Mouse (Mus musculus): ENCODE measurements at regions not wholly inside any gene's neighbourhood (a gene's known extent, or its start where the extent isn't known, plus 50 kb on each side); places are given as distances from the start of the nearest gene placed in this dataset.
"Not testable (repeated sequence)": the region's sequence is repeated elsewhere in the genome, so short reads cannot be mapped to it uniquely, and the experiment has no call there.

DNA sequence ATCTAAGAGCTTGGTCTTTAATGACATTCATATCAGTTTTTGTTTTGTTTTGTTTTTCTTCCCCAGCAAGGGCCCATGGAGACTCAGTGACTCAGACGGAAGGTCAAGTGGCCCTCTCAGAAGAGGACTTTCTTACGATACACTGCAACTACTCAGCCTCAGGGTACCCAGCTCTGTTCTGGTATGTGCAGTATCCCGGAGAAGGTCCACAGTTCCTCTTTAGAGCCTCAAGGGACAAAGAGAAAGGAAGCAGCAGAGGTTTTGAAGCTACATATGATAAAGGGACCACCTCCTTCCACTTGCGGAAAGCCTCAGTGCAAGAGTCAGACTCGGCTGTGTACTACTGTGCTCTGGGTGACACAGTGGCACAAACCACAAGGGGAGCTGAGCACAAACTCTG, 512.2 kb upstream of the Olfr1507 start:
- not testable (repeated sequence) for ATAC-seq (replicated peaks; ENCODE audit: low FRiP score, low TSS enrichment, low read depth); H3K9ac ChIP-seq (ENCODE audit: low read length); H3K9me3 ChIP-seq (ENCODE audit: control insufficient read depth, low read length); H3K4me1 ChIP-seq (replicated peaks; ENCODE audit: control insufficient read depth, insufficient read depth, low read length); H3K4me2 ChIP-seq (ENCODE audit: low read length); H3K27me3 ChIP-seq (replicated peaks; ENCODE audit: control insufficient read depth, insufficient read depth, low read length); H3K36me3 ChIP-seq (ENCODE audit: control insufficient read depth, insufficient read depth, low read length); H3K27ac ChIP-seq (ENCODE audit: low read depth); H3K4me3 ChIP-seq (ENCODE audit: low read depth, low read length); DNase-seq (ENCODE audit: low spot score)
- WGBS, result no CpG with 5 or more reads among the region's 5 CpGs

DNA sequence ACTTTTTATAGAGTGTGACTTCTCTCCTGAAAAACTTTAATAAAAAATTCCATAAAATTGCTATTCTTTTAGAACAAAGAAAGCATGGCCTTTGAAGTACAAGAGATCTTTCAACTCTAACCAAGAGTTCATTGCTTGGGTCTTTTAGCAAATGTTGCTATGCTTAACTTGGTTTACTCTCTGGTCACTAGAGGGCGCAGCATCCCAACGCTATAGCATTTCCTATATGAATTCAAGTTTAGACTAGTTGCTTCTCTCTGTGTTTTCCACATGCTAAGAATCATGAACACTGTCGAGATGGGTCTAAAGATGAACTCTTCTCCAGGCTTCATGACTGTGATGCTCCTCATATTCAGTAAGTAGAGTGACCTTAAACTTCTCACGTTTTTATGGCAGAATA, 511.8 kb upstream of the Olfr1507 start:
- H3K4me3 ChIP-seq (ENCODE audit: low read depth, low read length); ATAC-seq (replicated peaks; ENCODE audit: low FRiP score, low TSS enrichment, low read depth); H3K4me2 ChIP-seq (ENCODE audit: low read length); H3K36me3 ChIP-seq (ENCODE audit: control insufficient read depth, insufficient read depth, low read length); H3K9ac ChIP-seq (ENCODE audit: low read length); H3K27me3 ChIP-seq (replicated peaks; ENCODE audit: control insufficient read depth, insufficient read depth, low read length); H3K9me3 ChIP-seq (ENCODE audit: control insufficient read depth, low read length); H3K27ac ChIP-seq (ENCODE audit: low read depth); DNase-seq (ENCODE audit: low spot score); H3K4me1 ChIP-seq (replicated peaks; ENCODE audit: control insufficient read depth, insufficient read depth, low read length): not testable (repeated sequence)
- no CpG with 5 or more reads among the region's 4 CpGs for WGBS

DNA sequence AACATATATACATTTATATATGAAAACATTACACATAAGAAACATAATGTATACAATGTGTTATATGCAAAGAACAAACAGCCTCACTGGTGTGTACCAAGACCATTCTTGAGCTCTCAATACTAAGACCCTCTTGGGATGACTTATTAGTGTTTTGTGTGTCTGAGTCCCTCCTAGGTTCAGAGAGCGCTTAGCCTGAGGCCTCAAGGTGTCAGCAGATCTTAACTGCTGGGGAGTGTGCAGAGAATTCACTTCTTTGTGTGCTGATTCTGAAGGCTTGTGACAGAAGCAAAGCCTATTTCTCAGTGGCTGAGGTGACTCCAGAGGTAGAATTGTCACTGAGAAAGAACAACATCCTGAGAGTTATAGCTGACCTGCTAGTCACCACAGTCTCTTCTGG, 505.7 kb upstream of the Olfr1507 start:
- not testable (repeated sequence) for ATAC-seq (replicated peaks; ENCODE audit: low FRiP score, low TSS enrichment, low read depth); H3K27ac ChIP-seq (ENCODE audit: low read depth); H3K9me3 ChIP-seq (ENCODE audit: control insufficient read depth, low read length); H3K27me3 ChIP-seq (replicated peaks; ENCODE audit: control insufficient read depth, insufficient read depth, low read length); DNase-seq (ENCODE audit: low spot score); H3K4me3 ChIP-seq (ENCODE audit: low read depth, low read length); H3K9ac ChIP-seq (ENCODE audit: low read length); H3K4me2 ChIP-seq (ENCODE audit: low read length); H3K4me1 ChIP-seq (replicated peaks; ENCODE audit: control insufficient read depth, insufficient read depth, low read length); H3K36me3 ChIP-seq (ENCODE audit: control insufficient read depth, insufficient read depth, low read length)
- WGBS, result 84% methylated on average over 1 of the region's 1 CpGs

DNA sequence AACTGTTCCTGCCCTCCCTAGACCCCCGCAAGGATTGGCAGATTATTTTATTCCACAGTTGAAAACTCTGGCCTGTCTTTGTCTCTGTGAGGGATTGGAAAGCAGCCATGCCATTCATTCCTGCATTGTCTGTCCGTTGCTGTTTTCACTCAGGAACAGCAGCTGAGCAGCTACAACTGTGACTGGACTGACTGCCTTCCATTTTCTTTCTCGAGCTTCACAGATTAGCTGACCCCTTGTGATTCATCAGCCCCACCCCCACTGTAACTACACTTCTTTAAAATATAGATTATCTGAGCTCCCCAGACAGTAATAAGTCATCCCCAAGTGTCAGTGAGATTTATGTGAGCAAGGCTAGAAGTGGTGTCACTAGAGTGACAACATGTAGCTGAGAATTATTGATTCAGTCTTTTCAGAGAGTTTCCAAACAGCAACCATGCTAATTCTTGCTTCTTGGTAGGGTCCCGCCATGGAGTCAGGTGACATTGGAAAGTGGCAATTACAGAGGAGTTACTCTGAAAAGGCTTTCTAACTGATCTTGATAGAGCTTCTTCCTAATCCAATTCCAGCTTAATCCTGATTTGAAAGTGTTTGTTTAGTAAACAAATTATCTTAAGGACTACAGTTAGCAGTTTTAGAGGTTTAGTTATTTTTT, 496.7 kb upstream of the Olfr1507 start:
- H3K36me3 ChIP-seq (ENCODE audit: control insufficient read depth, insufficient read depth, low read length); ATAC-seq (replicated peaks; ENCODE audit: low FRiP score, low TSS enrichment, low read depth); H3K4me1 ChIP-seq (replicated peaks; ENCODE audit: control insufficient read depth, insufficient read depth, low read length); H3K4me3 ChIP-seq (ENCODE audit: low read depth, low read length); H3K9ac ChIP-seq (ENCODE audit: low read length); H3K4me2 ChIP-seq (ENCODE audit: low read length); H3K27me3 ChIP-seq (replicated peaks; ENCODE audit: control insufficient read depth, insufficient read depth, low read length); DNase-seq (ENCODE audit: low spot score); H3K9me3 ChIP-seq (ENCODE audit: control insufficient read depth, low read length); H3K27ac ChIP-seq (ENCODE audit: low read depth): not testable (repeated sequence)
- 73% methylated on average over 1 of the region's 4 CpGs for WGBS

DNA sequence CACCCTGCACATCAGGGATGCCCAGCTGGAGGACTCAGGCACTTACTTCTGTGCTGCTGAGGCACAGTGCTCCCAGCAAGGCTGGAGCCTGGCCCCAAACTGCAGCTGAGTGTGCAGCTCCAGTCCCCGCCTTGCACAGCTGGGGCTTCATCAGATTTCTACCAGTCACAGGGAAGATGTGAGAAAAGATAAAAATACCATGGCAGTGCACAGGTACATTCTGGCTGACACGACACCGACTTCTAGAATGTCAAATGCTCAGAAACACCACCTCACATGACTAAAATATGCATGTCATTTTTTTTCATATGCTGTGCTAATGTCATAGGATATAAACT, 495.7 kb upstream of the Olfr1507 start:
- ATAC-seq (replicated peaks; ENCODE audit: low FRiP score, low TSS enrichment, low read depth); DNase-seq (ENCODE audit: low spot score); H3K9me3 ChIP-seq (ENCODE audit: control insufficient read depth, low read length); H3K27me3 ChIP-seq (replicated peaks; ENCODE audit: control insufficient read depth, insufficient read depth, low read length); H3K27ac ChIP-seq (ENCODE audit: low read depth); H3K4me1 ChIP-seq (replicated peaks; ENCODE audit: control insufficient read depth, insufficient read depth, low read length); H3K4me2 ChIP-seq (ENCODE audit: low read length); H3K9ac ChIP-seq (ENCODE audit: low read length); H3K4me3 ChIP-seq (ENCODE audit: low read depth, low read length); H3K36me3 ChIP-seq (ENCODE audit: control insufficient read depth, insufficient read depth, low read length): not testable (repeated sequence)
- WGBS, result no CpG with 5 or more reads among the region's 3 CpGs

DNA sequence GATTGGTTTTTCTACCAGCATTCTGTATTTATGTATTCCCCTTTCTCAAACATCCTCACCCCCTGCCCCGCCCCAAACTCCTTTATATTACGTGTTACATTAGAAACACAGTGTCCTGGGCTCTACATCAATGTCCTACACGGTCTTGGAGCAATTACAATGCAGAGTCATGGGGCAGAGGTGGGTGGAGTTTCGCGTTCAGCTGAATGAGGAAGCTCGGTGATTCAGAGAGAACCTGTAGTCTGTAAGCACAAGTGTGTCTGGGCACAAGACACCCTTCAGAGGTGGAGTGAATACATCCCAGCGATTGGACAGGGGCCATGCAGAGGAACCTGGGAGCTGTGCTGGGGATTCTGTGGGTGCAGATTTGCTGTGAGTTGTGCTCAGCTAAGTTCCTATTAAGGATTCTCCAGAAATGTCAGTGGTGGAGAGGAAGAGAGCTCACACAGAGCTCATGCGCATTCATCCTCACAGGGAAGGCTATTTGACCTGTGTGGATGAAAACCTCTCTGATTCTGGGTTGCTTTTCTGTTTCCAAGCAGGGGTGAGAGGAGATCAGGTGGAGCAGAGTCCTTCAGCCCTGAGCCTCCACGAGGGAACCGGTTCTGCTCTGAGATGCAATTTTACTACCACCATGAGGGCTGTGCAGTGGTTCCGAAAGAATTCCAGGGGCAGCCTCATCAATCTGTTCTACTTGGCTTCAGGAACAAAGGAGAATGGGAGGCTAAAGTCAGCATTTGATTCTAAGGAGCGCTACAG, 495.2 kb upstream of the Olfr1507 start:
- WGBS, result no CpG with 5 or more reads among the region's 12 CpGs
- H3K9me3 ChIP-seq (ENCODE audit: control insufficient read depth, low read length); H3K9ac ChIP-seq (ENCODE audit: low read length); ATAC-seq (replicated peaks; ENCODE audit: low FRiP score, low TSS enrichment, low read depth); H3K27ac ChIP-seq (ENCODE audit: low read depth); H3K4me3 ChIP-seq (ENCODE audit: low read depth, low read length); H3K4me2 ChIP-seq (ENCODE audit: low read length); H3K27me3 ChIP-seq (replicated peaks; ENCODE audit: control insufficient read depth, insufficient read depth, low read length); H3K36me3 ChIP-seq (ENCODE audit: control insufficient read depth, insufficient read depth, low read length); DNase-seq (ENCODE audit: low spot score); H3K4me1 ChIP-seq (replicated peaks; ENCODE audit: control insufficient read depth, insufficient read depth, low read length): not testable (repeated sequence)

DNA sequence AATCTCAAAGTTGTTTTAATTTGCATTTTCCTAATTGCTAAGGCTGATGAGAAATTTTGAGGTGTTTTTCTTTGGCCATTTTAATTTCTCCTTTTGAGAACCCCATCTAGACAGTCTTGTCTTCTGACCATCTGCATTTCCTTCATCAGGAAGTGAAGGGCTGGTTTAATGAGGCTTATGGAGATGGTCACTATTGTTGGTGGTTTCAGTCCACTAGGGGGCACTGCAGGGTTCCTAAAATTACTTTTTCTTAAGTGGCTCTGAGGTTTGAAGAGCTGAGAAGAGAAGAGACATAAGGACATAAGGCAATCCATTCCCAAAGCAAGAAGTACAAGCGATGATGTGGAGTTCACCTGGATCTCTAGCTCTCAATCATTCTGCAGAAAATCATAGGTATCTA, 494.4 kb upstream of the Olfr1507 start:
- not testable (repeated sequence) for H3K27me3 ChIP-seq (replicated peaks; ENCODE audit: control insufficient read depth, insufficient read depth, low read length)

DNA sequence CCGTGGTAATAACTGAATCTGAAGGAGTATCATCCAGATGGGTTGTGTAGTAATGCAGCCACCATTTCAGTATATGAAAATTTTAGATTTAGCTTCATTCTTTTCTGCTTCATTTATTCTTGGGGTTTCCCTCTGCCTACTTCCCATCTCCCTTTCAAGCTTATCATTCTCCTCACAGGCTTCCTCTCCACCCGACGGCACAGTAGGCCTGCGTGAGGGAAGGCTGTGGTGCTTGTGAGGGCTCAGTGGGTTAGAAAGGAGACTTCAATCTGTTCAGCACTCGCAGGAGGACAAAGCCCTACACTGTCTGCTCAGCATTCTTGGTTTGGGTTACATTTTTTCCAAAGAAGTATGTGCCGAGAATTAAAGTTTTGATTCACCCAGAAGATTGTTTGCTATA, 493.0 kb upstream of the Olfr1507 start:
- H3K4me2 ChIP-seq (ENCODE audit: low read length); H3K27me3 ChIP-seq (replicated peaks; ENCODE audit: control insufficient read depth, insufficient read depth, low read length); H3K9me3 ChIP-seq (ENCODE audit: control insufficient read depth, low read length); ATAC-seq (replicated peaks; ENCODE audit: low FRiP score, low TSS enrichment, low read depth); H3K36me3 ChIP-seq (ENCODE audit: control insufficient read depth, insufficient read depth, low read length); H3K27ac ChIP-seq (ENCODE audit: low read depth); H3K9ac ChIP-seq (ENCODE audit: low read length); DNase-seq (ENCODE audit: low spot score); H3K4me3 ChIP-seq (ENCODE audit: low read depth, low read length); H3K4me1 ChIP-seq (replicated peaks; ENCODE audit: control insufficient read depth, insufficient read depth, low read length): not testable (repeated sequence)
- WGBS, result no CpG with 5 or more reads among the region's 6 CpGs

More for the DNA sequence above, 494.4 kb upstream of the Olfr1507 start:
- ATAC-seq (replicated peaks; ENCODE audit: low FRiP score, low TSS enrichment, low read depth); H3K36me3 ChIP-seq (ENCODE audit: control insufficient read depth, insufficient read depth, low read length); H3K9me3 ChIP-seq (ENCODE audit: control insufficient read depth, low read length); DNase-seq (ENCODE audit: low spot score); H3K4me3 ChIP-seq (ENCODE audit: low read depth, low read length); H3K4me2 ChIP-seq (ENCODE audit: low read length); H3K4me1 ChIP-seq (replicated peaks; ENCODE audit: control insufficient read depth, insufficient read depth, low read length); H3K27ac ChIP-seq (ENCODE audit: low read depth); H3K9ac ChIP-seq (ENCODE audit: low read length): not testable (repeated sequence)
- 65% methylated on average over 1 of the region's 1 CpGs for WGBS

Measured in intestine, embryonic 14.5 days (tissue).